Mouse (Mus musculus) liver, postnatal 0 days (tissue): Measurements from ENCODE around the gene Shox2. TPM values are rescaled to one million over a fixed set of nuclear protein-coding genes. Genes with fewer than 3 reads are reported as not detected.

Experiments used
- ATAC-seq: fragments of 200-750 bp; cut with Nextera tagmentation; 2 replicates; pipeline ENCODE4 v1.8.0; 2017; ENCODE audit warnings: mild to moderate bottlenecking, moderate library complexity
- DNase-seq: peaks from one replicate; pipeline ENCODE4 v3.0.0-alpha.2; 2016
- H3K27ac ChIP-seq: fragments of 300-500 bp; sonication (generic); 2 replicates; pipeline ENCODE4 v1.5.1; 2014; ENCODE audit warnings: antibody characterized with exemption, moderate library complexity, mild to moderate bottlenecking, low read depth
- H3K27me3 ChIP-seq: fragments of 300-500 bp; sonication (generic); 2 replicates; pipeline ENCODE4 v1.6.1; 2014; ENCODE audit warnings: low read length, control low read depth, mixed read lengths; ENCODE audit not compliant: insufficient read depth
- H3K36me3 ChIP-seq: fragments of 300-500 bp; sonication (generic); replicated peaks from 2 replicates; pipeline ENCODE4 v1.6.1; 2014; ENCODE audit warnings: mild to moderate bottlenecking, control low read depth, low read length, moderate library complexity, mixed read lengths; ENCODE audit not compliant: insufficient read depth
- H3K4me1 ChIP-seq: fragments of 300-500 bp; sonication (generic); 2 replicates; pipeline ENCODE4 v1.6.1; 2014; ENCODE audit warnings: antibody characterized with exemption, mild to moderate bottlenecking, control low read depth; ENCODE audit not compliant: insufficient read depth
- H3K4me2 ChIP-seq: fragments of 300-500 bp; sonication (generic); 2 replicates; pipeline ENCODE4 v1.6.1; 2014; ENCODE audit warnings: low read depth, mild to moderate bottlenecking, low read length, moderate library complexity, mixed read lengths
- H3K4me3 ChIP-seq: fragments of 300-500 bp; sonication (generic); 2 replicates; pipeline ENCODE4 v1.5.1; 2014; ENCODE audit warnings: low read depth, low read length
- H3K9ac ChIP-seq: fragments of 300-500 bp; sonication (generic); replicated peaks from 2 replicates; pipeline ENCODE4 v1.6.1; 2014; ENCODE audit warnings: mild to moderate bottlenecking, moderate library complexity
- H3K9me3 ChIP-seq: fragments of 300-500 bp; sonication (generic); 2 replicates; pipeline ENCODE4 v1.6.1; 2016; ENCODE audit warnings: mild to moderate bottlenecking, control low read depth, low read length, mixed read lengths
- CTCF ChIP-seq: sonication (generic); IDR thresholded peaks from 2 replicates; pipeline ENCODE4 v1.5.1; 2016; ENCODE audit warnings: antibody characterized with exemption, low read depth
- EP300 ChIP-seq: IDR thresholded peaks from 2 replicates; pipeline ENCODE4 v1.6.1; 2016; ENCODE audit warnings: antibody characterized with exemption, low read depth, mild to moderate bottlenecking
- WGBS: fragments of 180-500 bp; shearing (Covaris S2); extraction: QIAGEN DNeasy Blood & Tissue Kit; methylation state at CpG from one replicate; pipeline ENCODE4 v1.1.7; 2014; ENCODE audit not compliant: insufficient replicate concordance; 5-methylcytosine and 5-hydroxymethylcytosine counted together
- polyA plus RNA-seq: library from polyadenylated mRNA; unstranded; fragments of >200 nt; fragmentation: Nextera tagmentation; extraction: Ambion mirVana; gene quantifications from 2 replicates; pipeline ENCODE4 v1.2.1, GENCODE M21; 2015

Gene Shox2
- 0.68 and 0.69 TPM in 2 replicates for polyA plus RNA-seq

GRCm38 (mm10) chr3:66981706-66982105 is at the start of gene Shox2:
TSS of gene Shox2 (minus strand) at chr3:66981771.
- no peak within 1 kb of the TSS for H3K9ac ChIP-seq
- H3K9me3 ChIP-seq, result no peaks in the 10 kb centered on the region
- H3K4me1 ChIP-seq, result peaks cover 19% of the 10 kb centered on the region
- WGBS, result 1% methylated on average over 15 of the region's 15 CpGs
- ATAC-seq, result no peak
- H3K36me3 ChIP-seq, result no peaks in the 10 kb centered on the region
- H3K4me2 ChIP-seq, result peak within 1 kb of the TSS; percentile 77
- no peak within 1 kb of the TSS for H3K27ac ChIP-seq
- H3K27me3 ChIP-seq, result peaks cover 77% of the 10 kb centered on the region
- DNase-seq, result no peak
- peak within 1 kb of the TSS; percentile 51 for H3K4me3 ChIP-seq
- TF ChIP-seq EP300 (no peak), CTCF (no peak)

GRCm38 (mm10) chr3:66996820-66997219 is 15.2 kb upstream of the Shox2 start:
- Histone ChIP-seq H3K4me3 (no peak overlapping the region), H3K4me1 (no peaks in the 10 kb centered on the region), H3K4me2 (no peak overlapping the region), H3K27me3 (no peaks in the 10 kb centered on the region), H3K36me3 (peaks cover 6% of the 10 kb centered on the region), H3K27ac (no peak overlapping the region), H3K9ac (no peak overlapping the region), H3K9me3 (no peaks in the 10 kb centered on the region)
- no peak for ATAC-seq
- 66% methylated on average over 1 of the region's 1 CpGs for WGBS
- TF ChIP-seq EP300 (no peak), CTCF (no peak)
- DNase-seq, result no peak

DNA sequence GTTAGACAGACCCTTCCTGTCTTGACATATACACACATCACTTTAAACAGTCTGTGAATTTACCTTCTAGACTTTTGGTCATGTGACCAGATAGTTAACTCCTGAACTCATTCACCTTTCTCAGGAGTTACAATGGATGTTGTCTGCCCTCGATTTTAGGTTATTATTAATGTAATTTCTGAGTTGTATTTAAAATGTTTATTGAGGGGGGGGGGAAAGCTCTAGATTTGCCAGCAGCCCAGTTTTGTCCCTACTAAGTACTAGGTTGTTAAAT is 4.7 kb upstream of the Shox2 start:
- peaks cover 9% of the 10 kb centered on the region; the same call in 1 of the 2 replicates for H3K4me1 ChIP-seq
- 6% methylated on average over 1 of the region's 1 CpGs for WGBS
- H3K9ac ChIP-seq, result peak overlapping the region; percentile 76
- H3K9me3 ChIP-seq, result no peaks in the 10 kb centered on the region
- ATAC-seq (no peak), DNase-seq (no peak)
- TF ChIP-seq CTCF, result no peak
- TF ChIP-seq EP300, result no peak
- H3K4me3 ChIP-seq, result peak overlapping the region; percentile 79
- peaks cover 32% of the 10 kb centered on the region for H3K27me3 ChIP-seq
- H3K36me3 ChIP-seq, result no peaks in the 10 kb centered on the region
- peak overlapping the region; percentile 74 for H3K4me2 ChIP-seq
- no peak overlapping the region for H3K27ac ChIP-seq

DNA sequence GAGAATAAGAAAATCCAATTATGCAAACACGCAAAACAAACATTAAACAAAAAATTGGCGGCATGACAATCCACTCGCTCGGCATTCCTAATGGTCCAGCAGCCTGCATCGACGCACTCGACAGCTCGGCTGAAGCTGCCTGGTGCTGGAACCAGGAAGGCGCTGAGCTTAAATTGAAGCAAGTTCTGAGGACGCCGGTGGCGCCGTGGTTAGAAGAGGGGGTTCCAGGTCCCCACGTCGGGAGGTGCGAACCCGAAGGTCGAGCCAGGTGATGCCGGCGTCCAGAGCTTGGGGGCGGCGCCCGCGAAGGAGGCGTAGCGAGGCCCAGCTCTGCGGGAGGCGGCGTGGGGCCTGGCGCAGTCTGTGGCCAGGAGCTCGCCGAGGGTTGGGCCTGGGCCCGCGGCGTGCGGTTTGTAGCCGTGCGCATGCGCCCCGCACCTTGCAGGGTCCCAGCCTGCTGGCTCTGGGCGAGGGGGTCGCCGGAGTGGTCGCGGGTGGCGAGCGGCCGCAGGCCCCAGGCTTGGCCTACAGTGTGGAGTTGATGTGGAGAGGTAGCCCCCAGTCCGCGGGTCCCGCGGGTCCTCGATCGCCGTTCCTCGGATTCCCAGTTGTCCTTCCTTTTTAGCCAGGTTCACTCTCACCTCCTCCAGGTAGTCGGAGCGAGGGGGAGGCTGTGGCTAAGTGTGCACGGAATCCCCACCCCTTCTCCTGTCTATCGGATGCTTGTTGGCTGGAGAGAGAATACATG is 4.1 kb upstream of the Shox2 start:
- Histone ChIP-seq H3K27me3 (peaks cover 37% of the 10 kb centered on the region), H3K36me3 (no peaks in the 10 kb centered on the region), H3K4me1 (peaks cover 14% of the 10 kb centered on the region), H3K4me2 (peak overlapping the region; percentile 74), H3K9me3 (no peaks in the 10 kb centered on the region), H3K9ac (peak overlapping the region; percentile 76), H3K4me3 (peak overlapping the region; percentile 79), H3K27ac (peak overlapping the region; percentile 55)
- DNase-seq (peak; percentile 82), ATAC-seq (peak; percentile 95)
- TF ChIP-seq EP300 (no peak), CTCF (no peak)
- WGBS, result under 1% methylated on average over 57 of the region's 60 CpGs

DNA sequence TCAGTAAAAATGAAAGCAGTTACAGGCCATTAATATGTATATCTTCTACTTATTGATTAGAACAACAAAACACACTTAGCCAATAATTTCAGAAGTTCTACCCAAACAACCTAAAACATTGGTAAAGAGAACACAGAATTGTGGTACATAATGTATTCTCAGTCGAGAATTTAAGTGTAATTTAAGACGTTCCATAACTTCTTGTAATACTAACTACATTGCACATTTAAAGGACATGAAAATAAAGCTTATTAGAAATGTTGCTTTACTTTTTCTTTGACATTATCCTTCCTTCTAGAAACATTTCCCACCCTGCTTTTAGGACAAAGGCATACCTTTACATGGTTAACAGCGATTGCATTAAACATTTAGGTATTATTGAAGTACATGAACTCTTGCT is 1.9 kb upstream of the Shox2 start:
- Histone ChIP-seq H3K36me3 (no peaks in the 10 kb centered on the region), H3K27me3 (peaks cover 60% of the 10 kb centered on the region), H3K4me1 (peaks cover 19% of the 10 kb centered on the region), H3K4me3 (no peak overlapping the region), H3K9me3 (no peaks in the 10 kb centered on the region), H3K9ac (no peak overlapping the region), H3K27ac (no peak overlapping the region), H3K4me2 (no peak overlapping the region)
- TF ChIP-seq CTCF (no peak), EP300 (no peak)
- 14% methylated on average over 3 of the region's 3 CpGs for WGBS
- ATAC-seq (no peak), DNase-seq (no peak)

GRCm38 (mm10) chr3:66982181-66982911 is 775 bp upstream of the Shox2 start:
- H3K9ac ChIP-seq, result no peak overlapping the region

More at GRCm38 (mm10) chr3:66982181-66982911, 775 bp upstream of the Shox2 start:
- ATAC-seq (no peak), DNase-seq (peak; percentile 31)
- H3K4me1 ChIP-seq, result peaks cover 19% of the 10 kb centered on the region
- peaks cover 71% of the 10 kb centered on the region for H3K27me3 ChIP-seq
- no peaks in the 10 kb centered on the region for H3K9me3 ChIP-seq
- peak overlapping the region; percentile 2; the same call in 1 of the 2 replicates for H3K4me2 ChIP-seq
- WGBS, result 1% methylated on average over 29 of the region's 29 CpGs
- peak overlapping the region; percentile 51 for H3K4me3 ChIP-seq
- TF ChIP-seq CTCF (no peak), EP300 (no peak)
- no peaks in the 10 kb centered on the region for H3K36me3 ChIP-seq
- no peak overlapping the region for H3K27ac ChIP-seq
